Mouse (Mus musculus): ENCODE results near the gene Nxpe5. TPM values are rescaled to one million over a fixed set of nuclear protein-coding genes. Genes with fewer than 3 reads are reported as not detected.
A peak's percentile ranks its signal among the peaks of the same experiment; 100 is the strongest.

Gene Nxpe5
- 0.07 TPM in 1 of 2 replicates, not detected in the other for polyA plus RNA-seq (2014; fragmentation: Nextera tagmentation; extraction: Ambion mirVana)

DNA sequence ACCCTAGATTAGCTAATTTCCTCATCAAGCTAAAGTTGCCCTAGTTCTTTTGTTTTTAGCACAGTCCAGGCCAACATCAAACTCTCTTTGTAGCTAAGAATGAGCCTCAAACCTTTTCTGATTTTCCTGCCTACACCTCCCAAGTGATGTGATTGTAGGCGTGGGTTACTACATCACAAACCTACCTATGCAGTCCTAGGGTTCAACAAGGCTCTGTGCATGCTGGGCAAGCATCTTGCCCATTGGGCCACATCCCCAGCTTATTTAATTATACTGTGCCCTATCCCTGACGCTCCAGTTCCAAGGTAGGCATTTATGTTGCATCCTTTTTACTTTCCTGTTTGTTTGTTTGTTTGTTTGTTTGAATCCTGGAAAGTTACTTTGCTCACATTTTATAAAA, at the start of gene Nxpe5:
Gene Nxpe5 (plus strand): TSS at position 199 of the 400 bp plus-strand sequence.
- no peaks in the 10 kb centered on the region for H3K4me1 ChIP-seq (replicated peaks; ENCODE audit: control insufficient read depth, insufficient read depth, low read length)
- H3K36me3 ChIP-seq (replicated peaks; ENCODE audit: control insufficient read depth, insufficient read depth): no peaks in the 10 kb centered on the region
- no peak within 1 kb of the TSS for H3K27ac ChIP-seq
- DNase-seq (ENCODE audit: low spot score) (no peak), ATAC-seq (ENCODE audit: low FRiP score) (no peak)
- H3K4me3 ChIP-seq (replicated peaks; ENCODE audit: low read length): no peak within 1 kb of the TSS
- no peaks in the 10 kb centered on the region for H3K27me3 ChIP-seq (ENCODE audit: control insufficient read depth, insufficient read depth, low read length)
- no peak within 1 kb of the TSS for H3K4me2 ChIP-seq (replicated peaks)
- WGBS: 66% methylated on average over 2 of the region's 2 CpGs
- no peaks in the 10 kb centered on the region for H3K9me3 ChIP-seq (ENCODE audit: control insufficient read depth, low read length)
- no peak within 1 kb of the TSS for H3K9ac ChIP-seq

DNA sequence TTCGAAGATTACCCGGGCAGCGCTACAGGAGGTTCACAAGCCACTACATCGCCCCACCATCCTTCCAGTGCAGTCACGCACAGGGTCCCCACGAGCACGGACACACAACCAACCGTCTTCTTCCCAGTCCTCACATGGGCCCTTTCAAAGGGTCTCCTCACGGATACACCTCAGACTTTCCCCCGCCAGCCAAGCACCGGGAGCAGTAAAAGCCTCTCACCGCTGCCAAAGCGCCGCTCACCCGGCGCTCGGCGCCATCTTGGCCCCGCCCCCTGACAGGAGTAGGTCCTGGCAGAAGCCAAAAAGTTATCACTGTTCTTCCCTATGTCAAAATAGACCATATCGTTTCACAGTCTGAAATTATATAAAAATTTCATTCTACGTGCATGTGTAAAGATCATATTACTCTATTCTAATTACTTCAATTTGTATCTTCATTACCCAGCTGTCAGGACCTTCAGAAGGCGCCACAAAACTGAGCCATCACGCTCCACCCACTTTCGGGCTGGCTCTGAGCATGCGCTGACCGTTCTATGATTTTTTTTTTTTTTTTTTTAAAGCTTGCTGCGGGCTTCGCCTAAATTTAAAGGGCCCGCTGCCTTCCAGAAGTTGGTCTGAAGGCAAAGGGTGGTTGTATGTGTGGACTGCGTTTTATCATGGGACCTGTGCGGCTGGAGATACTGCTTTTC, 38.6 kb upstream of the Nxpe5 start, which contains the start of the genes Taf6 and Cnpy4:
Gene Taf6 (minus strand): TSS at position 502 of the 689 bp plus-strand sequence.
Gene Cnpy4 (plus strand): TSS at position 536 of the 689 bp plus-strand sequence.
- WGBS: under 1% methylated on average over 31 of the region's 31 CpGs

DNA sequence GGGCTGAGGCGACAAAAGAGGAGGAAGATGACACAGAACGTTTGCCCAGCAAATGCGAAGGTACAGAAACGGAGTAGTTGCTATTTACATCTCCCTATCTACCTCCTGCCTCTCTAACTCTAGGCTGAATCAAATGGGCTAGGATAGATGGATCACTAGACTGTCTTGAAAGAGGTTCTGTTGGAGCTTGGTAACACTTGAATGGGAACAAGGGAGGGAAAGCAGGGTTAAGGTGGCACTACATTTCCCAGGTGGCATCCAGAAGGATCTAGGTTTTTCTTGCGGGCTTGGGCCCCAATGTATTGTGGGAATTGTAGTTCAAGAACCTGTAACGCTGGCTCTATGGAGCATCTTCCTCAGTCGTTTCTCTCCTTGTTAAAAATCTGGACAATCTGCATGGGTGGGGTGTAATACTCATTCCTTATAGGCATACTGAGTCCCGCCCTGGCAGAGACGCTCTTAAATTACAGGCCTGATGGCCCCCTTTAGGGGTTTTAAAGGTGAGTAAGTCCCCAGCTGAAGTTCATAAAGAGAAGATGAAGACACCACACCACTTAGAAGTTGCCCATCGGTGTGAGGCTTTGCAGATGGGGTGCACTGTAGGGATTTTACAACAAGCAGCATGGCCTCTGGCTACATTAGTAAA, 37.9 kb upstream of the Nxpe5 start:
- peak; percentile 86 for ATAC-seq (ENCODE audit: low FRiP score)
- Histone ChIP-seq H3K9ac (peak overlapping the region; percentile 86), H3K27ac (peak overlapping the region; percentile 71), H3K4me1 (replicated peaks; ENCODE audit: control insufficient read depth, insufficient read depth, low read length) (peaks cover 17% of the 10 kb centered on the region), H3K36me3 (replicated peaks; ENCODE audit: control insufficient read depth, insufficient read depth) (peaks cover 41% of the 10 kb centered on the region), H3K4me3 (replicated peaks; ENCODE audit: low read length) (peak overlapping the region; percentile 72), H3K9me3 (ENCODE audit: control insufficient read depth, low read length) (no peaks in the 10 kb centered on the region), H3K27me3 (ENCODE audit: control insufficient read depth, insufficient read depth, low read length) (no peaks in the 10 kb centered on the region), H3K4me2 (replicated peaks) (peak overlapping the region; percentile 74)
- DNase-seq (ENCODE audit: low spot score): peak; percentile 88
- WGBS: under 1% methylated on average over 10 of the region's 10 CpGs

More for the DNA sequence above, 38.6 kb upstream of the Nxpe5 start, which contains the start of the genes Taf6 and Cnpy4:
- H3K4me3 ChIP-seq (replicated peaks; ENCODE audit: low read length): peak within 1 kb of the TSS; percentile 72
- peak within 1 kb of the TSS; percentile 74 for H3K4me2 ChIP-seq (replicated peaks)
- DNase-seq (ENCODE audit: low spot score): peak; percentile 90
- H3K9me3 ChIP-seq (ENCODE audit: control insufficient read depth, low read length): no peaks in the 10 kb centered on the region
- H3K27me3 ChIP-seq (ENCODE audit: control insufficient read depth, insufficient read depth, low read length): no peaks in the 10 kb centered on the region
- H3K9ac ChIP-seq: peak within 1 kb of the TSS; percentile 86
- ATAC-seq (ENCODE audit: low FRiP score): peak; percentile 82
- H3K4me1 ChIP-seq (replicated peaks; ENCODE audit: control insufficient read depth, insufficient read depth, low read length): peaks cover 17% of the 10 kb centered on the region
- peaks cover 41% of the 10 kb centered on the region for H3K36me3 ChIP-seq (replicated peaks; ENCODE audit: control insufficient read depth, insufficient read depth)
- peak within 1 kb of the TSS; percentile 71 for H3K27ac ChIP-seq

DNA sequence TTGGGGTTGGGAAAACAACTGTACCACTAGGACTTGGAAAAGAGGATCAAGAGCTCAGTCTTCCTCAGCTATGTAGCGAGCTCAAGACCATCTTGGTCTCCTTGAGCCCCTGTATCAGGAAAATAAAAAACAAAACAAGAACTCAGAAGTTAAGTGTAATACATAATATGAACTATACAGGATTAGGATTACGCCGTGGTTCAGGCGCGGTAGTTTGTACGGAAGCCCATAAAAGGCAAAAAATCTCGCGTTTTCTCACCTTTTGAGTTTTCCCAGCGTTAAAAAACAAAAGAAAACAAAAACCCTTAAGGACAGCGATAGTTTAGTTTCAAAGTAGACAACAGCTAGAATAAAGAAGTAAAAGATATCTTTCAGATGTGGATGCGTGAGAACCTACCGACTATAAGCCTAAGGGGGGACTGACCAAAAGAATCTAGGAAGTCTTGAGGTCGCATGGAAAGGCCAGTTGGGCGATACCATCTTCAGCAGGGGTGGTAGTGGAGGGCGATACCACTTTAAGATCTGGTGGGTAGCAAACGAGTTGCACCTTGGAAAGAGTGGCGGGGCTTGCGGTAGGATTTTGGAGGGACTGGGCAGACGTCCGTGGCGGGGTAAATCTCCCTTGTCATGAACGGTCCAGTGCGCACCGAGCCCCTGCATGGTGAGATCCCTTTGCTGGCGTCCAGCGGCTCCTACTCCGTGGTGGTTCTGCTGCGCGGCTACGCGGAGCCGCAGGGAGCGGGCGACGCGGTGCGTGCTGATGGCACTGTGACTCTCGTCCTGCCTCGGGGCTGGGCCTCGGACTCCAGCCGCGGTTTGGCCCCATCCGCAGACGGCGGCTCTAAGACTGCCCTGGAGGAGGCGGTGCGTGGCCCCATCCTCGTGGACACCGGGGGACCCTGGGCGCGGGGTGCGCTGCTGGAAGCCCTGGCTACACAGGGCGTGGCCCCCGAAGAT, 31.6 kb upstream of the Nxpe5 start, which contains the start of gene Mblac1:
Gene Mblac1 (plus strand): TSS at position 544 of the 957 bp plus-strand sequence.
- Histone ChIP-seq H3K27me3 (ENCODE audit: control insufficient read depth, insufficient read depth, low read length) (no peaks in the 10 kb centered on the region), H3K27ac (peak within 1 kb of the TSS; percentile 91), H3K4me2 (replicated peaks) (peak within 1 kb of the TSS; percentile 98), H3K9me3 (ENCODE audit: control insufficient read depth, low read length) (no peaks in the 10 kb centered on the region), H3K9ac (peak within 1 kb of the TSS; percentile 96), H3K4me1 (replicated peaks; ENCODE audit: control insufficient read depth, insufficient read depth, low read length) (0 out of 2 replicates have a peak, but pooled peaks cover 3% of the 10 kb centered on the region), H3K36me3 (replicated peaks; ENCODE audit: control insufficient read depth, insufficient read depth) (peaks cover 29% of the 10 kb centered on the region), H3K4me3 (replicated peaks; ENCODE audit: low read length) (peak within 1 kb of the TSS; percentile 89)
- DNase-seq (ENCODE audit: low spot score) (peak; percentile 85), ATAC-seq (ENCODE audit: low FRiP score) (peak; percentile 83)
- 7% methylated on average over 54 of the region's 54 CpGs for WGBS

DNA sequence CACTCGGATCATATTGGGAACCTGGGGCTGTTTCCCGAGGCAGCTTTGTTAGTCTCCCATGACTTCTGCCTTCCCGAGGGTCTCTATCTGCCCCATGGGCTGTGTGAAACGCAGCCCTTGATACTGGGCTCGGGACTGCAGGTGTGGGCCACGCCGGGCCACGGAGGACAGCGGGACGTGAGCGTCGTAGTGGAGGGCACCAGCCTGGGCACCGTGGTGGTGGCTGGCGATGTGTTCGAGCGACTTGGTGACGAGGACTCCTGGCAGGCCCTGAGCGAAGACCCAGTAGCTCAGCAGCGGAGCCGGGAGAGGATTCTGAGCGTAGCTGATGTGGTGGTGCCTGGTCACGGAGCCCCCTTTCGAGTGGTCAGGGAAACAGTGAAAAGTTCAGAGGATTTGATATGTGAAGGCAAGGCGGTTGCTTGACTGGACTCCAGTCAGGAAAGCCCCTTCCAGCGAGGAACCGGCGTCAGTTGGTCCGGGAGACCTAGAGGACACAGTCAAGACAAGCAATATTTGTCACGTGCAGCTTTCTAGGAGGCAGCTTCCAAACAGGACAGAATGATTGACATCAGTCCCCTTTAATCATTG, 30.8 kb upstream of the Nxpe5 start:
- Histone ChIP-seq H3K4me2 (replicated peaks) (peak overlapping the region; percentile 98), H3K9ac (peak overlapping the region; percentile 96), H3K9me3 (ENCODE audit: control insufficient read depth, low read length) (no peaks in the 10 kb centered on the region), H3K4me1 (replicated peaks; ENCODE audit: control insufficient read depth, insufficient read depth, low read length) (0 out of 2 replicates have a peak, but pooled peaks cover 3% of the 10 kb centered on the region), H3K27me3 (ENCODE audit: control insufficient read depth, insufficient read depth, low read length) (no peaks in the 10 kb centered on the region), H3K36me3 (replicated peaks; ENCODE audit: control insufficient read depth, insufficient read depth) (peaks cover 27% of the 10 kb centered on the region), H3K27ac (peak overlapping the region; percentile 91), H3K4me3 (replicated peaks; ENCODE audit: low read length) (peak overlapping the region; percentile 89)
- 1% methylated on average over 29 of the region's 29 CpGs for WGBS
- peak; percentile 51 for DNase-seq (ENCODE audit: low spot score)
- peak; percentile 77 for ATAC-seq (ENCODE audit: low FRiP score)

DNA sequence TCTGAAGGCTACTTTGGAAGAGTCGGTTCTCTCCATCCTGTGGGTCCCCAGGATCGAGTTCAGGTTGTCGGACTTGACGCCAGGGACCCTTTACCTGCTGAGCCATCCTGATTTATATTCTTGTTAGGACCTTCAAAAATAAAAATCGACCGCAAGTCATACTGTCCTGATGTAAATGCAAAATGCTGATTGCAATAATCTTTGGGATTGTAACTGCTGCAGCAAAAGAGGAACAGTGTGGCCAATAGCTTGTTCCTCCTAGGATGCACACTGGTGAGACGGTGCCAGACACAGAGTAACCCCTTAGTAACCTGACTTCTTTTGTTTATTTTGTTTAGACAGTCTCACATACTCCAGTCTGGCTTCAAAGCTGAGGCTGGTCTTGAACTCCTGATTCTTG, 30.2 kb upstream of the Nxpe5 start:
- H3K4me2 ChIP-seq (replicated peaks): peak overlapping the region; percentile 98
- H3K4me3 ChIP-seq (replicated peaks; ENCODE audit: low read length): peak overlapping the region; percentile 89
- DNase-seq (ENCODE audit: low spot score) (no peak), ATAC-seq (ENCODE audit: low FRiP score) (no peak)
- H3K36me3 ChIP-seq (replicated peaks; ENCODE audit: control insufficient read depth, insufficient read depth): peaks cover 22% of the 10 kb centered on the region
- 74% methylated on average over 7 of the region's 7 CpGs for WGBS
- peak overlapping the region; percentile 91; the same call in 1 of the 2 replicates for H3K27ac ChIP-seq
- H3K9ac ChIP-seq: peak overlapping the region; percentile 96
- H3K9me3 ChIP-seq (ENCODE audit: control insufficient read depth, low read length): no peaks in the 10 kb centered on the region
- 0 out of 2 replicates have a peak, but pooled peaks cover 3% of the 10 kb centered on the region for H3K4me1 ChIP-seq (replicated peaks; ENCODE audit: control insufficient read depth, insufficient read depth, low read length)
- no peaks in the 10 kb centered on the region for H3K27me3 ChIP-seq (ENCODE audit: control insufficient read depth, insufficient read depth, low read length)

DNA sequence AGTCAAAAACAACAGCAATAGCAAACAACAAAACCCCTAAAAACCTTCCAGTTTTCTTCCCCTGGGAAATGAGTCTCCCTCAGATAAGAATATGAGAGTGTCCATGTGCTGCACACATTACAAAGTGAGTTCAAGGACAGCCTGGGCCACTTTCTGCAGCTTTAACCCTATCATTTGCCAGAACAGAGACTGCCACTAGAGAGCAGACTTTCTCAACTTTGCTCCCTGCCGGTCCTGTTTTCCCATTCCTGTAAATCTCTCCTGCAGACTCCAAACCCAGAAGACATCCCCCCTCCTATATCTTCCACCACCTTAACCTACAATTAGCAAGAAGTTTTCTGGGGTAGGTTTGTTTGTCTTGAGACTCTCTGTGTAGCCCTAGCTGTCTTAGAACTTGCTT, 26.1 kb upstream of the Nxpe5 start:
- Histone ChIP-seq H3K36me3 (replicated peaks; ENCODE audit: control insufficient read depth, insufficient read depth) (no peaks in the 10 kb centered on the region), H3K4me2 (replicated peaks) (no peak overlapping the region), H3K27me3 (ENCODE audit: control insufficient read depth, insufficient read depth, low read length) (no peaks in the 10 kb centered on the region), H3K4me1 (replicated peaks; ENCODE audit: control insufficient read depth, insufficient read depth, low read length) (0 out of 2 replicates have a peak, but pooled peaks cover 3% of the 10 kb centered on the region), H3K4me3 (replicated peaks; ENCODE audit: low read length) (no peak overlapping the region), H3K9me3 (ENCODE audit: control insufficient read depth, low read length) (no peaks in the 10 kb centered on the region), H3K27ac (no peak overlapping the region), H3K9ac (no peak overlapping the region)
- WGBS: 13% methylated on average over 1 of the region's 1 CpGs
- ATAC-seq (ENCODE audit: low FRiP score) (no peak), DNase-seq (ENCODE audit: low spot score) (peak; percentile 45)

DNA sequence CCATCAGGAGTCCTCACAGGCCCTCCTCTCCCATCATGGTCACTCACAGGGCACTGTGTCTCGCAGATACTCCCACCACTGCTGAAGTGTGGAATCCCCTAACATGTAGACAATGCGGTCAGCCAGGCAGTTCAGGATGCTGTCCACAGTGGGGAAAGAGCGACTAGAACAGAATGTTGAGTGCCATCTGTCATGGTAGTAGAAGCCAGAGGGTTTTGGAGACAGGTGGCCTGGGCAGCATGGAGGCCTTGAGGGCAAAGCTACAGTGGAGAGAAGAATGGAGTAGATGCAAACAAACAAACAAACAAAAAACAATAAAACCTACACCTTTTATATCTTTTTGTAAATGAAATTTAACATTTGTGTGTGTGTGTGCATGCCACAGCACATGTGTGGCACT, 23.6 kb upstream of the Nxpe5 start:
- H3K9me3 ChIP-seq (ENCODE audit: control insufficient read depth, low read length): 0 out of 2 replicates have a peak, but pooled peaks cover 3% of the 10 kb centered on the region
- H3K4me3 ChIP-seq (replicated peaks; ENCODE audit: low read length): no peak overlapping the region
- no peak overlapping the region for H3K9ac ChIP-seq
- no peak overlapping the region for H3K27ac ChIP-seq
- ATAC-seq (ENCODE audit: low FRiP score) (no peak), DNase-seq (ENCODE audit: low spot score) (no peak)
- no peaks in the 10 kb centered on the region for H3K4me1 ChIP-seq (replicated peaks; ENCODE audit: control insufficient read depth, insufficient read depth, low read length)
- no peak overlapping the region for H3K4me2 ChIP-seq (replicated peaks)
- H3K27me3 ChIP-seq (ENCODE audit: control insufficient read depth, insufficient read depth, low read length): no peaks in the 10 kb centered on the region
- H3K36me3 ChIP-seq (replicated peaks; ENCODE audit: control insufficient read depth, insufficient read depth): no peaks in the 10 kb centered on the region
- 77% methylated on average over 3 of the region's 3 CpGs for WGBS
